Mouse (Mus musculus) layer of hippocampus, postnatal 14 days (tissue): Measurements from ENCODE around the gene Lrmda. TPM values are rescaled to one million over a fixed set of nuclear protein-coding genes. Genes with fewer than 3 reads are reported as not detected.

Experiments
- DNase-seq, 2 experiments: peaks; one replicate each; pipeline ENCODE4 v3.0.0; 2021 to 2022; ENCODE audit warnings: low spot score in 2 of 2, mixed read lengths in 1 of 2
- microRNA-seq, 2 experiments: library from miRNA; unstranded; fragments of <30 nt; microRNA quantifications; one replicate each; pipeline ENCODE4 v1.2.0; 2021
- total RNA-seq, 2 experiments: library from RNA; stranded (reverse); gene quantifications; 2 replicates each; pipeline ENCODE4 v1.2.3; 2021

The Lrmda gene
- total RNA-seq, 2 experiments from 2014 or later = 0.95 TPM; not detected in 1

DNA sequence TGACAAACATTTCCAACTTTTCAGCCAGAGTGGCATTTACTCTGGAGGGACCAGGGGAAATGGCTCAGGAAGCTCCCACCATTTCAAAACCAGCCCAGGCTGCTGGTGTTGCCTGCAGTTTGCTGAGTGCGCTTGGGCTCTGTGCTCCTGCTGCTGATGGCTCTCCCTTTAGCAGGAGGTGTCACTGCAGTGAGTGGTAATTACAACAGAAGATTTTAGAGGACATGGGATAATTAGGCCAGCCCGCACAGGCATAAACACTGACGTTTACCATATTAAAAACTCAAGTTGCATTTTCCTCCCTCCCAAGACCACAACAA, 1076.5 kb downstream of the Lrmda start:
- DNase-seq = no peak

DNA sequence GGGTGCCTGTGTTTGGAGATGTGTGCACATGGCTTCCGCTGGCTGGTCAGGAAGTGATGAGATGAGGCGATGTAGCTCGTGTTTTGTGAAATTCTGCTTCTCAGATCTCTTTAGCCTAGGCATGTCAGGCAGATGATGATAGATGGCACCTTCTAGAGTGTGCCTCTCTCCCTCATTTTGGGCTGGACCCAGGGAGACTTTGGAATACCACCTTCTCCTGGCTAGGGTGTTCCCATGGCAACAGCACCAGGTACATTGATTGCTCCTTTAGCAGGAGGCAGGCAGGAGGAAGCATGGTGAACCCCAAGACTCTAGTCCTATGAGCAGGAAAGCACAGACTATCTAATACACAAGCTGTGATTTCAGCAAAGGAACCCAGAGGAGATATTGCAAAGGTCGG, 1076.9 kb downstream of the Lrmda start:
- no peak for DNase-seq

Small RNA genes lying within 50 kb of the gene (microRNA-seq; reads per million reads assigned to microRNA genes)
- gene Gm27532 = 0 reads per million in 2 experiments

Other genes with a start within 250 kb of the Lrmda start
- 100 to 1,000 TPM; 231 to 233 TPM for gene Vdac2, start 194.5 kb upstream of the Lrmda start, total RNA-seq
- gene Comtd1, start 170.7 kb upstream of the Lrmda start, total RNA-seq = 10 to 100 TPM; 32.3 to 34.7 TPM
- gene Zfp503, start 30.1 kb upstream of the Lrmda start, total RNA-seq = 1 to 10 TPM; 2.9 TPM